Mouse (Mus musculus): ENCODE measurements around the gene Hnrnpf. TPM values are rescaled to one million over a fixed set of nuclear protein-coding genes. Genes with fewer than 3 reads are reported as not detected.
A peak's percentile ranks its signal among the peaks of the same experiment; 100 is the strongest.
"Not testable (repeated sequence)": the region's sequence is repeated elsewhere in the genome, so short reads cannot be mapped to it uniquely, and the experiment has no call there.

The Hnrnpf gene
- polyA plus RNA-seq, 1 experiment, result 1,035 TPM

DNA sequence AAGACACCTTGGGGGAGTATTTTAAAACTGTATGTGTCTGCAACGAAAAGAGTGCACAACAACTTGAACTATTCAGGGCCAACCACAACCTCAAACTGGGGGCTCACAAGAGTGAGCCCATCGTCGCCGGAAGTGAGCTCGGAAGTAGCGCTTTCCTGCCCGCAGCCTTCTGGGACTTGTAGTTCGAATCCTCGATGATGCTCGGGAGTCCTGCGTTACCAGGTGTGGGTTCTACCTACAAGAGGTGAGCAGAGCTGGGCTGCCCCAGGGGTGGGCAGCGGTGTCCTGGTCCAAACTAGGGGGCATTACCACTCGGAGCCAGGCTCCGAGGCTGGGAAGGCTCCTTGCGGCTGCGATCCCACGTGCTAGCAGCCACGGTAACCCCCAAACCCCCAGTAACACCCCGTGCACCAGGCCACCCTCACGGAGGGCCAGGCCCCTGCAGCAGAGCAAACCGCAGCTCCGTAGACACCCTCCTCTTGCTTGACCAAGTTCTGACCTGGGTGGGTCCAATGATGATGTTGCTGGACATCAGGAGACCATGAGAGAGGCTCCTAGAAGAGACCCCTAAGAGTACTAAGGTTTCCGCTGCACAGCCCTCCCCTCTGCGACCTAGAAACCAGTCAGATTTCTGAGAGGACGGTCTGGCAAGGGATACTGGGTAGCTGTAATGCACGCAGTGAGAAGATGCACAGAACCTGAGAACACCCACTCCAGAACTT lies 37.1 kb upstream of the Hnrnpf start:
- Histone ChIP-seq H3K4me3 (ENCODE audit: low read depth, low read length) (peak overlapping the region; percentile 72), H3K27ac (ENCODE audit: insufficient read depth, low read length) (no peak overlapping the region), H3K4me1 (ENCODE audit: control insufficient read depth, insufficient read depth, low read length) (no peaks in the 10 kb centered on the region), H3K36me3 (ENCODE audit: control insufficient read depth, insufficient read depth, low read length, poor library complexity, severe bottlenecking) (no peaks in the 10 kb centered on the region), H3K9ac (ENCODE audit: low read depth, poor library complexity, severe bottlenecking) (peak overlapping the region; percentile 78), H3K9me3 (replicated peaks; ENCODE audit: control insufficient read depth, insufficient read depth, low read length, poor library complexity, severe bottlenecking) (no peaks in the 10 kb centered on the region), H3K27me3 (ENCODE audit: control insufficient read depth, insufficient read depth, low read length, poor library complexity, severe bottlenecking) (no peaks in the 10 kb centered on the region)
- TF ChIP-seq CTCF (IDR thresholded peaks at IDR 0.05; ENCODE audit: low read depth, low read length) (no peak), POLR2A (IDR thresholded peaks at IDR 0.05; ENCODE audit: insufficient read depth, low read length) (peak; percentile 63)

DNA sequence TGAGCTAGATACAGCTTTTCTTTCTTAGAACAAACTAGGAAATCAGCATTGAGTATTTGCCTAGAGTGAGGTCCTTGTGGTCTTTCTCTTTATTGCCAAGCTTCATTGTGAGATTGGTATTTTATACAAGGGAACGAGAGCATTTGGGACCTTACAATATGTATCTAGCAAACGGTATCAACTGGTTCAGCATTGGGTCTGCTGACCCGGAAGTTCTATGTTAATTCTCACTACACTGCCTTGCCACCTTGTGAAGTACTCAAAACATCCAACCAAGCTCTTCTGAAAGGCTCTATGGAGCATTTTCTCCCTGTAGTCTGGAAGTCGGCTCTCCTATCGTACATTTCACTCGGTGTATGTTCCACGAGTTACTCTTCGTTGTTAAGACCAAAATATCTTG lies 36.4 kb upstream of the Hnrnpf start:
- TF ChIP-seq CTCF (IDR thresholded peaks at IDR 0.05; ENCODE audit: low read depth, low read length), result no peak
- TF ChIP-seq POLR2A (IDR thresholded peaks at IDR 0.05; ENCODE audit: insufficient read depth, low read length), result no peak
- no peak for TF ChIP-seq EP300 (IDR thresholded peaks at IDR 0.05; ENCODE audit: insufficient read depth, low read depth, low read length)
- H3K4me3 ChIP-seq (ENCODE audit: low read depth, low read length), result peak overlapping the region; percentile 72
- peak overlapping the region; percentile 78 for H3K9ac ChIP-seq (ENCODE audit: low read depth, poor library complexity, severe bottlenecking)
- H3K36me3 ChIP-seq (ENCODE audit: control insufficient read depth, insufficient read depth, low read length, poor library complexity, severe bottlenecking), result no peaks in the 10 kb centered on the region
- no peaks in the 10 kb centered on the region for H3K27me3 ChIP-seq (ENCODE audit: control insufficient read depth, insufficient read depth, low read length, poor library complexity, severe bottlenecking)
- H3K9me3 ChIP-seq (replicated peaks; ENCODE audit: control insufficient read depth, insufficient read depth, low read length, poor library complexity, severe bottlenecking), result no peaks in the 10 kb centered on the region
- 0 out of 2 replicates have a peak overlapping the region, but pooled peaks have one; percentile 35 for H3K27ac ChIP-seq (ENCODE audit: insufficient read depth, low read length)
- no peaks in the 10 kb centered on the region for H3K4me1 ChIP-seq (ENCODE audit: control insufficient read depth, insufficient read depth, low read length)

DNA sequence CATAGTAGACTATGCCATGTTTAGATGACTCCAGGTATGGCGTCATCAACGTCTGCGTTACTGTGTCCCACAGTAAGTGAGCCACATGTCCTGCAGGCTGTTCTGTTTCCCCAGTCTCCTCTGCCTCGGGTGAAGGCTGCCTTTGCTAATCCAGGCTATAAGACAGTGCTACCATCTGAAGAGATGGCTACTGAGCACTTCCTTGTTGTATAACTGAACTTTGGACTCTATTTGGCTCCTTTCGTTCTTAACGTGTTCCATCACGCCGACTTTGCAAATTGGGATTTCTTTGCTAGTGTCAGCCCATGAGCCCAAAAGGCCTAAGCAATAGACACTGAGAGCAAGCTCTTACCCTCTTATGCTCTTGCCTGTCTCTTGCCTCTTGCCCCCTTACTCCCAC lies 31.9 kb upstream of the Hnrnpf start:
- no peak overlapping the region for H3K4me3 ChIP-seq (ENCODE audit: low read depth, low read length)
- H3K9ac ChIP-seq (ENCODE audit: low read depth, poor library complexity, severe bottlenecking), result no peak overlapping the region
- no peaks in the 10 kb centered on the region for H3K4me1 ChIP-seq (ENCODE audit: control insufficient read depth, insufficient read depth, low read length)
- no peaks in the 10 kb centered on the region for H3K27me3 ChIP-seq (ENCODE audit: control insufficient read depth, insufficient read depth, low read length, poor library complexity, severe bottlenecking)
- H3K9me3 ChIP-seq (replicated peaks; ENCODE audit: control insufficient read depth, insufficient read depth, low read length, poor library complexity, severe bottlenecking), result no peaks in the 10 kb centered on the region
- H3K27ac ChIP-seq (ENCODE audit: insufficient read depth, low read length), result no peak overlapping the region
- no peaks in the 10 kb centered on the region for H3K36me3 ChIP-seq (ENCODE audit: control insufficient read depth, insufficient read depth, low read length, poor library complexity, severe bottlenecking)
- TF ChIP-seq CTCF (IDR thresholded peaks at IDR 0.05; ENCODE audit: low read depth, low read length) (no peak), EP300 (IDR thresholded peaks at IDR 0.05; ENCODE audit: insufficient read depth, low read depth, low read length) (no peak), POLR2A (IDR thresholded peaks at IDR 0.05; ENCODE audit: insufficient read depth, low read length) (no peak)

- Histone ChIP-seq H3K9me3 (replicated peaks; ENCODE audit: control insufficient read depth, insufficient read depth, low read length, poor library complexity, severe bottlenecking) (no peaks in the 10 kb centered on the region), H3K27me3 (ENCODE audit: control insufficient read depth, insufficient read depth, low read length, poor library complexity, severe bottlenecking) (no peaks in the 10 kb centered on the region), H3K27ac (ENCODE audit: insufficient read depth, low read length) (no peak overlapping the region), H3K9ac (ENCODE audit: low read depth, poor library complexity, severe bottlenecking) (peak overlapping the region; percentile 42), H3K4me1 (ENCODE audit: control insufficient read depth, insufficient read depth, low read length) (no peaks in the 10 kb centered on the region), H3K4me3 (ENCODE audit: low read depth, low read length) (peak overlapping the region; percentile 74), H3K36me3 (ENCODE audit: control insufficient read depth, insufficient read depth, low read length, poor library complexity, severe bottlenecking) (no peaks in the 10 kb centered on the region)
- TF ChIP-seq CTCF (IDR thresholded peaks at IDR 0.05; ENCODE audit: low read depth, low read length), result no peak
- TF ChIP-seq EP300 (IDR thresholded peaks at IDR 0.05; ENCODE audit: insufficient read depth, low read depth, low read length), result no peak
- TF ChIP-seq POLR2A (IDR thresholded peaks at IDR 0.05; ENCODE audit: insufficient read depth, low read length), result no peak
These were observed 29.1 kb upstream of the Hnrnpf start for GRCm38 (mm10) chr6:117871034-117871433.

DNA sequence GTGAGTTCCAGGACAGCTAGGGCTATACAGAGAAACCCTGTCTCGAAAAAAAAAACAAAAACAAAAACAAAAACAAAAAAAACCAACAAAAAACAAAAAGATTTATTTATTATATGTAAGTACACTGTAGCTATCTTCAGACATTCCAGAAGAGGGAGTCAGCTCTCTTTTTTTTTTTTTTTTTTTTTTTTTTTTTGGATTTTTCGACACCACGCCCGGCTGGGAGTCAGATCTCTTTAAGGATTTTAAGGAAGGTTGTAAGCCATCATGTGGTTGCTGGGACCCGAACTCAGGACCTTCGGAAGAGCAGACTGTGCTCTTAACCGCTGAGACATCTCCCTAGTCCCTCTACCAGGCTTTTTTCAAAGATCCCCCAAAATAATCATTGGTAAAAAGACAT lies 26.7 kb upstream of the Hnrnpf start:
- H3K36me3 ChIP-seq (ENCODE audit: control insufficient read depth, insufficient read depth, low read length, poor library complexity, severe bottlenecking); H3K9ac ChIP-seq (ENCODE audit: low read depth, poor library complexity, severe bottlenecking); H3K9me3 ChIP-seq (replicated peaks; ENCODE audit: control insufficient read depth, insufficient read depth, low read length, poor library complexity, severe bottlenecking); H3K27me3 ChIP-seq (ENCODE audit: control insufficient read depth, insufficient read depth, low read length, poor library complexity, severe bottlenecking); H3K4me3 ChIP-seq (ENCODE audit: low read depth, low read length); H3K27ac ChIP-seq (ENCODE audit: insufficient read depth, low read length); H3K4me1 ChIP-seq (ENCODE audit: control insufficient read depth, insufficient read depth, low read length): not testable (repeated sequence)

DNA sequence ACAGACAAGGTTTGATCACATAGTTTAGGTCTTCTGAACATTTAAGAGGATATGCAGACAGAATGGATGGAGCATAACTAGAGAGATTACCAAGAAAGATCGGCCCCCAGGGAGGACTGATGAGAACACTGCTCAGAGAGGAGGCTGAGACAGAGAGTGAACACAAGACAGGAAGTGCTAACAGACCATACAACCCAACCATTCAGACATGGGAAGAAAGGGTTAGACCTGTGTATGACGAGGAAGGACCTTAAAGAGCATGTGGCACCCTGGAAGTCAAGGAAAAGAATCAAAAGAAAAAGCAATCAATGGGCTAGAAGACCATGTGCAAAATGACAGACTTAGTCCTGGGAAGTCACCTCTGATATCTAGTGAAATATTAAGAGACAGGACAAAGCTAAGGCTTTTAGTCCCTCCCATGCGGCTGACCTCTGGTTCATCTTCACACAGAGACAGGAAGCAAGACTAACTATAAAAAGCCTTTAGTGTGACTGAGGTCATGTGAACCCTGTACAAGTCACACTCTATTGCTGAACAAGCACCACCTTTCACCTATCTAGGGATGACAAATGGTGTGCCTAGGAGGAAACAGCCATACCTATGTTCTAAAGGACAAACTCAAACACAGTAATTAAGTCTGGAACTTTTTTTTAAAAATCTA lies 25.4 kb upstream of the Hnrnpf start:
- H3K9me3 ChIP-seq (replicated peaks; ENCODE audit: control insufficient read depth, insufficient read depth, low read length, poor library complexity, severe bottlenecking), result no peaks in the 10 kb centered on the region
- no peak overlapping the region for H3K4me3 ChIP-seq (ENCODE audit: low read depth, low read length)
- TF ChIP-seq EP300 (IDR thresholded peaks at IDR 0.05; ENCODE audit: insufficient read depth, low read depth, low read length), result no peak
- no peak for TF ChIP-seq CTCF (IDR thresholded peaks at IDR 0.05; ENCODE audit: low read depth, low read length)
- no peak for TF ChIP-seq POLR2A (IDR thresholded peaks at IDR 0.05; ENCODE audit: insufficient read depth, low read length)
- no peaks in the 10 kb centered on the region for H3K27me3 ChIP-seq (ENCODE audit: control insufficient read depth, insufficient read depth, low read length, poor library complexity, severe bottlenecking)
- H3K36me3 ChIP-seq (ENCODE audit: control insufficient read depth, insufficient read depth, low read length, poor library complexity, severe bottlenecking), result no peaks in the 10 kb centered on the region
- no peaks in the 10 kb centered on the region for H3K4me1 ChIP-seq (ENCODE audit: control insufficient read depth, insufficient read depth, low read length)
- no peak overlapping the region for H3K27ac ChIP-seq (ENCODE audit: insufficient read depth, low read length)
- H3K9ac ChIP-seq (ENCODE audit: low read depth, poor library complexity, severe bottlenecking), result no peak overlapping the region
